Mouse (Mus musculus): Measurements from ENCODE around the gene Olfr53. TPM values are rescaled to one million over a fixed set of nuclear protein-coding genes. Genes with fewer than 3 reads are reported as not detected.
"Not testable (repeated sequence)": the region's sequence is repeated elsewhere in the genome, so short reads cannot be mapped to it uniquely, and the experiment has no call there.

The Olfr53 gene
- not detected for total RNA-seq (2021)

GRCm38 (mm10) chr7:140646152-140646551, at the start of gene Olfr53:
Gene Olfr53, plus strand, starts transcription at chr7:140646452.
- no peak for DNase-seq (ENCODE audit: extremely low spot score in 1 of 2, low spot score in 1 of 2)

- not testable (repeated sequence) for DNase-seq (ENCODE audit: extremely low spot score in 1 of 2, low spot score in 1 of 2)
These were observed 45.3 kb upstream of the Olfr53 start, which contains the start of gene Olfr46 for GRCm38 (mm10) chr7:140600969-140601368. Gene Olfr46, plus strand, starts transcription at chr7:140601269.

GRCm38 (mm10) chr7:140628670-140629069, 17.6 kb upstream of the Olfr53 start, which contains the start of gene Olfr61:
Gene Olfr61, plus strand, starts transcription at chr7:140628970.
- DNase-seq (ENCODE audit: extremely low spot score in 1 of 2, low spot score in 1 of 2): not testable (repeated sequence)

DNA sequence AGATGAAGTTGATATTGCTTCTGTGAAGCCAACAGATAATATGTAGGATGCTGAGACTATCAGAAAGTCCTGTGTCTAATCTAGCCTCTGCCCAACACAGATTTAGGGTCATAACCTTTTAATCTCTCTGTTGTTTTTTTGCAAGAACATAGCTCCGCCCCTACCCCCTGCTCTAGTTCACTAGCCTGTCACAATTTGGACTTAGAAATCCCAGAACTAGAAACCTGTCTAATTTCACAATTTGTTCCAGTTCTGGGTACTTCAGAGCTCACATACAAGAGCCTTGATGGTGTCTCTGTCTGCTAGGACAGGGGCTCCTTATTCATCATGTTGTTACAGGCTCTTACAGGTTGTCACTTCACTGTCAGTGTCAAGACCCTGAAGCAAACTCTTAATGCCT, 15.7 kb upstream of the Olfr53 start:
- DNase-seq (ENCODE audit: extremely low spot score in 1 of 2, low spot score in 1 of 2): no peak

DNA sequence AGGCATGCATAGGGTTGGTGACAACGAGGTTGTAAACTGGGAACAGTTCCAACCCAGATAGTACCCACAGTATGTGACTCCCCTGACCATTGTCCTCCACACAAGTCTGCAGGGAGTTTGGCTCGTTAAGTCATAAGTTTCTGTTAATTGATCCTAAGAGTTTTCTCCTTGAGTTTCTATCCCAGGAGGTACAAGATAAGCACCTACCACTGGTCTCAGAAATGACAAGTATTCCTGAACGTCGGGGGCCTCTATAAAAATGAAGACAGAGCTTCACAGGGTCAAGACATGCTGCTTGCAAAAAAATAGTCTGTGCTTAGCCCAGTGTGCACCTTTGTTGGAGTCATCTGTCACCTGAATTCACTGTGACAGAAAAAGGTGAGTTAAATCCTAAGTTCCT, 13.4 kb downstream of the Olfr53 start, which contains the start of gene Olfr539:
Gene Olfr539 (plus strand): TSS at position 301 of the 400 bp plus-strand sequence.
- no peak for DNase-seq (ENCODE audit: extremely low spot score in 1 of 2, low spot score in 1 of 2)

GRCm38 (mm10) chr7:140670693-140671092, 24.4 kb downstream of the Olfr53 start:
- DNase-seq (ENCODE audit: extremely low spot score in 1 of 2, low spot score in 1 of 2): not testable (repeated sequence)

GRCm38 (mm10) chr7:140675863-140676262, 29.6 kb downstream of the Olfr53 start:
- no peak for DNase-seq (ENCODE audit: extremely low spot score in 1 of 2, low spot score in 1 of 2)

GRCm38 (mm10) chr7:140679591-140679990, 33.3 kb downstream of the Olfr53 start:
- DNase-seq (ENCODE audit: extremely low spot score in 1 of 2, low spot score in 1 of 2): not testable (repeated sequence)

- no peak for DNase-seq (ENCODE audit: extremely low spot score in 1 of 2, low spot score in 1 of 2)
These were observed 35.4 kb downstream of the Olfr53 start, which contains the start of gene Olfr45 for GRCm38 (mm10) chr7:140681651-140682050. Gene Olfr45, plus strand, starts transcription at chr7:140681951.

GRCm38 (mm10) chr7:140696967-140697366, 50.7 kb downstream of the Olfr53 start, which contains the start of gene Olfr541:
Gene Olfr541, plus strand, starts transcription at chr7:140697267.
- DNase-seq (ENCODE audit: extremely low spot score in 1 of 2, low spot score in 1 of 2): no peak

Other genes starting within 250 kb of the Olfr53 start
- not detected for gene Olfr531, start 243.5 kb upstream of the Olfr53 start, total RNA-seq (2021)
- gene Olfr532, start 224.8 kb upstream of the Olfr53 start, total RNA-seq (2021): not detected
- gene Olfr533, start 183.1 kb upstream of the Olfr53 start, total RNA-seq (2021): not detected
- gene Olfr535, start 162.2 kb upstream of the Olfr53 start, total RNA-seq (2021): under 1 TPM; 0.07 to 0.19 TPM
- gene Olfr536, start 139.1 kb upstream of the Olfr53 start, total RNA-seq (2021): not detected
- not detected for gene Olfr538, start 78.6 kb upstream of the Olfr53 start, total RNA-seq (2021)
- gene Olfr46, start 45.2 kb upstream of the Olfr53 start, total RNA-seq (2021): under 1 TPM; 0.30 to 0.45 TPM
- gene Olfr61, start 17.5 kb upstream of the Olfr53 start, total RNA-seq (2021): not detected
- under 1 TPM; 0.10 to 0.21 TPM for gene Olfr539, start 13.5 kb downstream of the Olfr53 start, total RNA-seq (2021)
- under 1 TPM in 1 of 2 experiments, not detected in 1; 0.23 TPM for gene Olfr45, start 35.5 kb downstream of the Olfr53 start, total RNA-seq (2021)
- gene Olfr541, start 50.8 kb downstream of the Olfr53 start, total RNA-seq (2021): not detected
- gene Cyp2e1, start 117.3 kb downstream of the Olfr53 start, total RNA-seq (2021): not detected
- not detected for gene Syce1, start 141.4 kb downstream of the Olfr53 start, total RNA-seq (2021)
- gene Zfp941, start 175.7 kb downstream of the Olfr53 start, total RNA-seq (2021): 10 to 100 TPM; 11.6 to 13.6 TPM
- gene Urah, start 188.6 kb downstream of the Olfr53 start, total RNA-seq (2021): 1 to 10 TPM; 1.6 to 1.7 TPM
- gene Scgb1c1, start 199.1 kb downstream of the Olfr53 start, total RNA-seq (2021): not detected
- gene Odf3, start 201.4 kb downstream of the Olfr53 start, total RNA-seq (2021): not detected
- not detected for gene Gm45785, start 209.9 kb downstream of the Olfr53 start, total RNA-seq (2021)
- 10 to 100 TPM; 79.1 to 86.5 TPM for gene Ric8a, start 210.5 kb downstream of the Olfr53 start, total RNA-seq (2021)
- gene Bet1l, start 211.1 kb downstream of the Olfr53 start, total RNA-seq (2021): 10 to 100 TPM; 26.6 to 29.6 TPM
- 100 to 1,000 TPM; 107 to 117 TPM for gene Psmd13, start 235.5 kb downstream of the Olfr53 start, total RNA-seq (2021)
- gene Sirt3, start 235.9 kb downstream of the Olfr53 start, total RNA-seq (2021): 10 to 100 TPM; 67.0 to 77.5 TPM

All from layer of hippocampus, postnatal 25 days (tissue).